Mouse (Mus musculus) embryo, embryonic 11.5 days (tissue): ENCODE data around the gene Parp16.

Experiments
- DNase-seq: peaks from one replicate; pipeline ENCODE4 v3.0.0-alpha.2; 2012; ENCODE audit warnings: low read depth, low spot score

The Parp16 gene

GRCm38 (mm10) chr9:65195053-65195452 lies at the start of gene Parp16:
Parp16 (plus strand) TSS chr9:65195353.
- no peak for DNase-seq

GRCm38 (mm10) chr9:65146001-65146400 lies 49.2 kb upstream of the Parp16 start:
- no peak for DNase-seq

- no peak for DNase-seq
Measured at GRCm38 (mm10) chr9:65148507-65148906, 46.6 kb upstream of the Parp16 start.

- DNase-seq: no peak
Measured at GRCm38 (mm10) chr9:65152711-65153330, 42.3 kb upstream of the Parp16 start.

GRCm38 (mm10) chr9:65153331-65153711 lies 41.8 kb upstream of the Parp16 start:
- DNase-seq: no peak

GRCm38 (mm10) chr9:65154692-65155455 lies 40.3 kb upstream of the Parp16 start:
- no peak for DNase-seq

- no peak for DNase-seq
Measured at GRCm38 (mm10) chr9:65156604-65157003, 38.5 kb upstream of the Parp16 start.

GRCm38 (mm10) chr9:65157631-65158030 lies 37.5 kb upstream of the Parp16 start:
- no peak for DNase-seq

- DNase-seq: no peak
Measured at GRCm38 (mm10) chr9:65161188-65161587, 34.0 kb upstream of the Parp16 start.

GRCm38 (mm10) chr9:65161881-65162280 lies 33.3 kb upstream of the Parp16 start:
- no peak for DNase-seq

- no peak for DNase-seq
Measured at GRCm38 (mm10) chr9:65162711-65163639, 32.2 kb upstream of the Parp16 start.

GRCm38 (mm10) chr9:65164870-65165269 lies 30.3 kb upstream of the Parp16 start:
- DNase-seq: no peak

- DNase-seq: no peak
Measured at GRCm38 (mm10) chr9:65166386-65166785, 28.8 kb upstream of the Parp16 start.

GRCm38 (mm10) chr9:65168534-65168933 lies 26.6 kb upstream of the Parp16 start:
- DNase-seq: no peak

- no peak for DNase-seq
Measured at GRCm38 (mm10) chr9:65168952-65169351, 26.2 kb upstream of the Parp16 start.

GRCm38 (mm10) chr9:65172654-65173053 lies 22.5 kb upstream of the Parp16 start:
- no peak for DNase-seq

GRCm38 (mm10) chr9:65175234-65175938 lies 19.8 kb upstream of the Parp16 start:
- DNase-seq: no peak

GRCm38 (mm10) chr9:65175939-65176871 lies 18.9 kb upstream of the Parp16 start:
- no peak for DNase-seq

- DNase-seq: no peak
Measured at GRCm38 (mm10) chr9:65177497-65177896, 17.7 kb upstream of the Parp16 start.

GRCm38 (mm10) chr9:65177912-65178311 lies 17.2 kb upstream of the Parp16 start:
- no peak for DNase-seq
